Mouse (Mus musculus) heart, embryonic 16.5 days (tissue): ENCODE measurements around the gene Sparc. TPM values are rescaled to one million over a fixed set of nuclear protein-coding genes. Genes with fewer than 3 reads are reported as not detected.

Source experiments
- ATAC-seq: fragments of 200-750 bp; cut with Nextera tagmentation; replicated peaks from 2 replicates; pipeline ENCODE4 v1.8.0; 2017; ENCODE audit warnings: moderate number of reproducible peaks; ENCODE audit not compliant: insufficient read depth, low FRiP score; ENCODE audit errors: extremely low read depth
- H3K27ac ChIP-seq: fragments of 300-500 bp; sonication (generic); 2 replicates; pipeline ENCODE4 v1.5.1; 2014; ENCODE audit warnings: mild to moderate bottlenecking, low read length, control low read depth, moderate library complexity
- H3K27me3 ChIP-seq: fragments of 300-500 bp; sonication (generic); 2 replicates; pipeline ENCODE4 v1.6.1; 2014; ENCODE audit warnings: low read length, mixed read lengths; ENCODE audit not compliant: control insufficient read depth, insufficient read depth
- H3K36me3 ChIP-seq: fragments of 300-500 bp; sonication (generic); 2 replicates; pipeline ENCODE4 v1.6.1; 2014; ENCODE audit not compliant: control insufficient read depth, insufficient read depth
- H3K4me1 ChIP-seq: fragments of 300-500 bp; sonication (generic); 2 replicates; pipeline ENCODE4 v1.6.1; 2014; ENCODE audit warnings: low read length, mixed read lengths; ENCODE audit not compliant: control insufficient read depth, insufficient read depth
- H3K4me2 ChIP-seq: fragments of 300-500 bp; sonication (generic); 2 replicates; pipeline ENCODE4 v1.6.1; 2014; ENCODE audit warnings: low read depth, mild to moderate bottlenecking, control low read depth, low read length
- H3K4me3 ChIP-seq: fragments of 300-500 bp; sonication (generic); 2 replicates; pipeline ENCODE4 v1.5.1; 2014; ENCODE audit warnings: mild to moderate bottlenecking, control low read depth, low read length
- H3K9ac ChIP-seq: fragments of 300-500 bp; sonication (generic); 2 replicates; pipeline ENCODE4 v1.6.1; 2014; ENCODE audit warnings: low read length, control low read depth
- H3K9me3 ChIP-seq: fragments of 300-500 bp; sonication (generic); replicated peaks from 2 replicates; pipeline ENCODE4 v1.6.1; 2016; ENCODE audit warnings: low read length; ENCODE audit not compliant: control insufficient read depth
- WGBS: fragments of 180-500 bp; shearing (Covaris S2); extraction: QIAGEN DNeasy Blood & Tissue Kit; methylation state at CpG from one replicate; pipeline ENCODE4 v1.1.7; 2014; 5-methylcytosine and 5-hydroxymethylcytosine counted together
- polyA plus RNA-seq: library from polyadenylated mRNA; unstranded; fragments of >200 nt; fragmentation: Nextera tagmentation; extraction: Ambion mirVana; gene quantifications from 2 replicates; pipeline ENCODE4 v1.2.1, GENCODE M21; 2015

Gene Sparc
- polyA plus RNA-seq, 1 experiment from 2014 or later, result 1,876 TPM

- WGBS, result 29% methylated on average over 9 of the region's 9 CpGs
- Histone ChIP-seq H3K27me3 (no peaks in the 10 kb centered on the region), H3K4me2 (peak overlapping the region; percentile 81), H3K4me1 (peaks cover 58% of the 10 kb centered on the region), H3K9ac (peak overlapping the region; percentile 30), H3K4me3 (peak overlapping the region; percentile 30), H3K36me3 (0 out of 2 replicates have a peak, but pooled peaks cover 4% of the 10 kb centered on the region), H3K9me3 (no peaks in the 10 kb centered on the region), H3K27ac (peak overlapping the region; percentile 79)
- ATAC-seq, result no peak
These were observed 7.8 kb downstream of the Sparc start for GRCm38 (mm10) chr11:55415036-55415704.

GRCm38 (mm10) chr11:55414314-55414713, 8.7 kb downstream of the Sparc start:
- Histone ChIP-seq H3K9me3 (no peaks in the 10 kb centered on the region), H3K27ac (peak overlapping the region; percentile 79), H3K4me1 (peaks cover 54% of the 10 kb centered on the region), H3K4me3 (peak overlapping the region; percentile 30), H3K4me2 (peak overlapping the region; percentile 81), H3K9ac (0 out of 2 replicates have a peak overlapping the region, but pooled peaks have one; percentile 36), H3K36me3 (peaks cover 11% of the 10 kb centered on the region), H3K27me3 (no peaks in the 10 kb centered on the region)
- 40% methylated on average over 5 of the region's 5 CpGs for WGBS
- no peak for ATAC-seq

GRCm38 (mm10) chr11:55413416-55413796, 9.6 kb downstream of the Sparc start:
- no peak for ATAC-seq
- 89% methylated on average over 2 of the region's 2 CpGs for WGBS
- peaks cover 20% of the 10 kb centered on the region for H3K36me3 ChIP-seq

GRCm38 (mm10) chr11:55412680-55413415, 10.1 kb downstream of the Sparc start:
- no peak for ATAC-seq
- H3K27ac ChIP-seq, result peak overlapping the region; percentile 32
- WGBS, result 86% methylated on average over 10 of the region's 10 CpGs
- no peaks in the 10 kb centered on the region for H3K9me3 ChIP-seq
- peaks cover 26% of the 10 kb centered on the region for H3K36me3 ChIP-seq
- H3K4me3 ChIP-seq, result no peak overlapping the region
- peaks cover 54% of the 10 kb centered on the region for H3K4me1 ChIP-seq
- no peak overlapping the region for H3K4me2 ChIP-seq
- H3K27me3 ChIP-seq, result no peaks in the 10 kb centered on the region
- no peak overlapping the region for H3K9ac ChIP-seq

More at GRCm38 (mm10) chr11:55413416-55413796, 9.6 kb downstream of the Sparc start:
- Histone ChIP-seq H3K9ac (no peak overlapping the region), H3K4me1 (peaks cover 54% of the 10 kb centered on the region), H3K27ac (peak overlapping the region; percentile 32; the same call in 1 of the 2 replicates), H3K4me2 (no peak overlapping the region), H3K9me3 (no peaks in the 10 kb centered on the region), H3K4me3 (no peak overlapping the region), H3K27me3 (no peaks in the 10 kb centered on the region)

GRCm38 (mm10) chr11:55412034-55412433, 10.9 kb downstream of the Sparc start:
- H3K27ac ChIP-seq, result peak overlapping the region; percentile 18
- no peaks in the 10 kb centered on the region for H3K9me3 ChIP-seq
- H3K9ac ChIP-seq, result 0 out of 2 replicates have a peak overlapping the region, but pooled peaks have one; percentile 8
- H3K27me3 ChIP-seq, result no peaks in the 10 kb centered on the region
- WGBS, result 82% methylated on average over 7 of the region's 7 CpGs
- ATAC-seq, result no peak
- H3K4me3 ChIP-seq, result no peak overlapping the region
- no peak overlapping the region for H3K4me2 ChIP-seq
- peaks cover 48% of the 10 kb centered on the region for H3K4me1 ChIP-seq
- peaks cover 34% of the 10 kb centered on the region for H3K36me3 ChIP-seq

- H3K36me3 ChIP-seq, result peaks cover 48% of the 10 kb centered on the region
- H3K4me2 ChIP-seq, result no peak overlapping the region
- H3K9me3 ChIP-seq, result no peaks in the 10 kb centered on the region
- no peak for ATAC-seq
- H3K27me3 ChIP-seq, result no peaks in the 10 kb centered on the region
- peak overlapping the region; percentile 68 for H3K27ac ChIP-seq
- no peak overlapping the region for H3K9ac ChIP-seq
- H3K4me3 ChIP-seq, result no peak overlapping the region
- H3K4me1 ChIP-seq, result peaks cover 36% of the 10 kb centered on the region
- 50% methylated on average over 3 of the region's 3 CpGs for WGBS
These were observed 12.5 kb downstream of the Sparc start for GRCm38 (mm10) chr11:55410502-55410901.

- Histone ChIP-seq H3K9ac (no peak overlapping the region), H3K4me1 (peaks cover 31% of the 10 kb centered on the region), H3K27ac (peak overlapping the region; percentile 72)
These were observed 13.0 kb downstream of the Sparc start for GRCm38 (mm10) chr11:55410005-55410404.

GRCm38 (mm10) chr11:55407133-55407532, 15.8 kb downstream of the Sparc start:
- H3K27ac ChIP-seq, result peak overlapping the region; percentile 83

More at GRCm38 (mm10) chr11:55410005-55410404, 13.0 kb downstream of the Sparc start:
- Histone ChIP-seq H3K36me3 (peaks cover 53% of the 10 kb centered on the region), H3K4me3 (no peak overlapping the region), H3K9me3 (no peaks in the 10 kb centered on the region), H3K27me3 (no peaks in the 10 kb centered on the region), H3K4me2 (no peak overlapping the region)
- ATAC-seq, result no peak
- WGBS, result 79% methylated on average over 3 of the region's 3 CpGs

More at GRCm38 (mm10) chr11:55407133-55407532, 15.8 kb downstream of the Sparc start:
- H3K36me3 ChIP-seq, result peaks cover 74% of the 10 kb centered on the region
- H3K9me3 ChIP-seq, result no peaks in the 10 kb centered on the region
- H3K4me3 ChIP-seq, result no peak overlapping the region
- H3K27me3 ChIP-seq, result no peaks in the 10 kb centered on the region
- no peak overlapping the region for H3K4me2 ChIP-seq
- 77% methylated on average over 4 of the region's 4 CpGs for WGBS
- H3K4me1 ChIP-seq, result peaks cover 10% of the 10 kb centered on the region
- no peak for ATAC-seq
- no peak overlapping the region for H3K9ac ChIP-seq
